Mouse (Mus musculus): ENCODE data around the gene Rsbn1.

DNA sequence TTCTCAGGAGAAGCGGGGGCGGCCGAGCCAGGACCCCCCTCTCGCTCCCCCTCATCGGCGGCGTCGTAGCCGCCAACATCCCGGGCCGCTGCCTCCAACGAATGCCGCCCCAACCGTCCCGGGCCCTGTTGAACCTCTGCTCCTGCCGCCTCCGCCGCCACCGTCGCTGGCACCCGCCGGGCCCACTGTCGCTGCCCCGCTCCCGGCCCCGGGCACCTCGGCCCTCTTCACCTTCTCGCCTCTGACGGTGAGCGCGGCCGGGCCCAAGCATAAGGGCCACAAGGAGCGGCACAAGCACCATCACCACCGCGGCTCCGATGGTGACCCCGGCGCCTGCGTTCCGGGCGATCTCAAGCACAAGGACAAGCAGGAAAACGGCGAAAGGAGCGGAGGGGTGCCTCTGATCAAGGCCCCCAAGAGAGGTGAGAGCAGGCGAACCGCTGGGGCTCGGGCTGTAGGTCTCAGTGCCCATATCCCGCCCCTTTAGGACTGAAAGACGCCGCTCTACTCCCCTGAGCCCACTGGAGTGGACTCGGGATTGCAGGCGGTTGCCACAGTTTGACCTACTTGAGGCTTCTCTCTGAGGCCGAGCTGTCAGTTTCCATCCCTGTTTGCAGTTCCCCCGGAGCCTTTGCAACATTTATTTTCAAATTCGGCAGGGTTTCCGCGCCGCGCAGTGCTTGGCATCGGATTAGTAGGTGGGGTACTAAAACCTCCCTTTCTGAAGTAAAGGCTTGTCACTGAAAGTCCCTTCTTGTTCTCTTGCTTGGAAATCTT, 1.0 kb downstream of the Rsbn1 start:
- no peak for TF ChIP-seq POLR2A (IDR thresholded peaks at IDR 0.05; ENCODE audit: control insufficient read depth, low read depth, low read length)
- no peak for TF ChIP-seq CTCF (IDR thresholded peaks at IDR 0.05; ENCODE audit: control insufficient read depth, insufficient read depth, insufficient replicate concordance, low read depth, low read length)

Measured in testis, adult 2 months (tissue).